Mouse (Mus musculus) cortical plate, adult 2 months (tissue): ENCODE measurements around the gene Zfp365.

Source experiments
- CTCF ChIP-seq: fragments of 200-500 bp; IDR thresholded peaks from 2 replicates; pipeline ENCODE4 v1.5.1; 2011; ENCODE audit warnings: mild to moderate bottlenecking, control low read depth, low read length; ENCODE audit not compliant: insufficient read depth; ENCODE audit errors: extremely low read depth
- POLR2A ChIP-seq: fragments of 200-500 bp; IDR thresholded peaks from 2 replicates; pipeline ENCODE4 v1.6.1; 2011; ENCODE audit warnings: mild to moderate bottlenecking, low read length, control low read depth; ENCODE audit not compliant: insufficient read depth; ENCODE audit errors: extremely low read depth

DNA sequence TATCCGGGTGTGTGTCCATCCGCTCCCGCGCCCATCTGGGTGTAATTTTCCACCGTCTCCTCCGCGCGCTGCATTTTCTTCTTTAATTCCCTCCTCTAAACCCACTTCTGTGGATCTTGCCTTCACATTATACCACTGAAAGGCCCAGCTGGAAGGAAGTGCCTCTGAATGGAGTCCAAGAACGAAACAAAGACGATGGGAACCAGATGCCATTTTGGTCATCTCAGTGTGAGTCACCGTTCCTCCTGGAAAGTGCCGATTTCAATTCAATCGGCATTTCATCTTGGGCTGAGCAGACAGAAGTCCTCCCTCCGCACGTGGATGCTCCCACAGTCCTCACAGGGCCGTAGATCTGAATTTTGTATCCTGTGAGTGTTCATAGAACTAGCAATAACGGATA lies 76.0 kb downstream of the Zfp365 start:
- no peak for TF ChIP-seq CTCF
- no peak for TF ChIP-seq POLR2A
